Mouse (Mus musculus) MEL (cell line): ENCODE measurements around the gene Fscn2.
"Not testable (repeated sequence)": the region's sequence is repeated elsewhere in the genome, so short reads cannot be mapped to it uniquely, and the experiment has no call there.

Experiments
- CHD2 ChIP-seq: IDR thresholded peaks from 2 replicates; pipeline ENCODE4 v1.6.1; 2011; ENCODE audit warnings: low read length, improper control_type of control experiment
- CTCF ChIP-seq, 3 experiments: IDR thresholded peaks in 2 of 3; conservative IDR thresholded peaks in 1 of 3; 2 replicates each; pipeline ENCODE4 v1.5.1; 2011 to 2012; ENCODE audit warnings: low read length in 3 of 3, low read depth in 2 of 3, mild to moderate bottlenecking in 2 of 3, improper control_type of control experiment in 1 of 3, inconsistent platforms in 1 of 3, mixed read lengths in 1 of 3, moderate library complexity in 1 of 3; ENCODE audit not compliant: control insufficient read depth in 1 of 3, insufficient read depth in 1 of 3, poor library complexity in 1 of 3, severe bottlenecking in 1 of 3
- EP300 ChIP-seq, 2 experiments: IDR thresholded peaks; 2 replicates each; pipeline ENCODE4 v1.6.1; 2011; ENCODE audit warnings: improper control_type of control experiment in 2 of 2, low read length in 2 of 2, low read depth in 1 of 2, mild to moderate bottlenecking in 1 of 2
- GATA1 ChIP-seq: IDR thresholded peaks from 2 replicates; pipeline ENCODE4 v1.6.1; 2011; ENCODE audit warnings: low read depth, low read length, improper control_type of control experiment
- MYC ChIP-seq: IDR thresholded peaks from 2 replicates; pipeline ENCODE4 v1.6.1; 2011; ENCODE audit warnings: low read depth, mild to moderate bottlenecking, low read length, improper control_type of control experiment, moderate library complexity
- POLR2A ChIP-seq, 2 experiments: IDR thresholded peaks; 2 replicates each; pipeline ENCODE4 v1.6.1; 2011 to 2012; ENCODE audit warnings: low read length in 2 of 2, mild to moderate bottlenecking in 2 of 2, control low read depth in 1 of 2, improper control_type of control experiment in 1 of 2, low read depth in 1 of 2, moderate library complexity in 1 of 2; ENCODE audit not compliant: control insufficient read depth in 1 of 2, insufficient read depth in 1 of 2, poor library complexity in 1 of 2
- RCOR1 ChIP-seq: IDR thresholded peaks from 2 replicates; pipeline ENCODE4 v1.6.1; 2012; ENCODE audit warnings: low read depth, mild to moderate bottlenecking, inconsistent platforms, low read length, improper control_type of control experiment
- USF1 ChIP-seq: IDR thresholded peaks from 2 replicates; pipeline ENCODE4 v1.6.1; 2014; ENCODE audit warnings: low read depth, mild to moderate bottlenecking, inconsistent platforms, low read length, improper control_type of control experiment, moderate library complexity
- ZNF384 ChIP-seq: IDR thresholded peaks from 2 replicates; pipeline ENCODE4 v1.6.1; 2012; ENCODE audit warnings: low read depth, mild to moderate bottlenecking, inconsistent platforms, low read length, improper control_type of control experiment

DNA sequence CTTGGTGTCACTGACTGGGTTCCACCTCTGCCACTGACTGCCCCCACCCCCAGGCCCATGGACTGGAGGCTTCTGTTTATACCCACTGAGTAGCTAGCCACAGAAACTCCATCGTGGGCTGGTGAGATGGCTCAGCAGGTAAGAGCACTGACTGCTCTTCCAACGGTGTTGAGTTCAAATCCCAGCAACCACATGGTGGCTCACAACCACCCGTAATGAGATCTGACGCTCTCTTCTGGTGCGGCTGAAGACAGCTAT, 9.3 kb upstream of the Fscn2 start:
- not testable (repeated sequence) for TF ChIP-seq CTCF (IDR thresholded peaks at IDR 0.05 in 2 of 3, conservative IDR thresholded peaks at IDR 0.05 in 1 of 3; ENCODE audit: control insufficient read depth in 1 of 3, insufficient read depth in 1 of 3, low read depth in 2 of 3, low read length in 3 of 3, poor library complexity in 1 of 3, severe bottlenecking in 1 of 3); GATA1; EP300 (IDR thresholded peaks at IDR 0.05; ENCODE audit: low read depth in 1 of 2, low read length in 2 of 2); ZNF384; CHD2; USF1; POLR2A (IDR thresholded peaks at IDR 0.05; ENCODE audit: control insufficient read depth in 1 of 2, insufficient read depth in 1 of 2, low read depth in 1 of 2, low read length in 2 of 2, poor library complexity in 1 of 2); RCOR1; MYC
